Mouse (Mus musculus): ENCODE data around the gene Fam161b.

The Fam161b gene

DNA sequence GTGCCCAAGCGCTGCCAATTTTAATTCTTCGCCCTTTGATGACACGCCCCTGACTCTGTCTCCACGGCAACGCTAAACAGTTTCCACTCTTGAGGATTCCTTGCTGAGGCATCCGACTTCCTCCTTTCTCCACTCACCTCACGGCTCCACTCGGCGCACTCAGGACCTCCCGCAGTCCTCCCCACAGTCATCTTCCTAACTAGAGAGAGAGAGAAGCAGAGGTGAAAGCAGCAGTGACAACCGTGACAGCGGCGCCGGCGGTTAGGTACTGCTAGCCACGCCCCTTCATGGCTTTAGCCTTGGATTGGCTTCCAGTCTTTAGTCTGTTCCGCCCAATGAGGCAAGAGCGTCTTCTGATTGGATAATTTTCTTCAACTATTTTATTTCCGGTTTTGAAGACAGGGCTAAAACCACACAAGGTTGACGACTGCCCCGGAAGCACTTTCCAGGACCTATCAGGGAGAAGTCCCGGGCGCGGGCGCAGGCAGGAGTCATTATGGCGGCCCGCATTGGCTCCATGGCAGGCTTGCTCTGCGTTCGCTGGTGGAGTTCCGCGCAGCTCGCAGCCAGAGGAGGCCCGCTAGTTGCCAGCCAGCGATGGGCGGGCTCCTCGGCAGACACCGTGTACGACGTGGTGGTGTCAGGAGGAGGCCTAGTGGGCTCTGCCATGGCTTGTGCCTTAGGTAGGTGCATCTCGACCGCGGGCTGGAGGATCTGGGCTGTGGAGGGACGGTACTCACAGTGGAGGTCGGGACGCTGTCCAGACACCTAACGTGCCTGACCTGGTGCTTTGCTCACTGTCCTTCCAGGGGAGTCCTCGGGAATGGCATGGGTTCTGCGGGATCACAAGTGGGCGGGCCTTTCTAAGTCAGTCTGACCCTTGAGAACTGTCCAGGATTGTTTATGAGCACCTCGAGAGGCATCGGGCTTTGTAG lies at the start of gene Fam161b, which contains the start of gene Coq6:
Fam161b (minus strand) TSS at position 279 of the 935 bp plus-strand sequence.
Coq6 (plus strand) TSS at position 103 of the 935 bp plus-strand sequence.
- peak; percentile 96 to 97 for DNase-seq

DNA sequence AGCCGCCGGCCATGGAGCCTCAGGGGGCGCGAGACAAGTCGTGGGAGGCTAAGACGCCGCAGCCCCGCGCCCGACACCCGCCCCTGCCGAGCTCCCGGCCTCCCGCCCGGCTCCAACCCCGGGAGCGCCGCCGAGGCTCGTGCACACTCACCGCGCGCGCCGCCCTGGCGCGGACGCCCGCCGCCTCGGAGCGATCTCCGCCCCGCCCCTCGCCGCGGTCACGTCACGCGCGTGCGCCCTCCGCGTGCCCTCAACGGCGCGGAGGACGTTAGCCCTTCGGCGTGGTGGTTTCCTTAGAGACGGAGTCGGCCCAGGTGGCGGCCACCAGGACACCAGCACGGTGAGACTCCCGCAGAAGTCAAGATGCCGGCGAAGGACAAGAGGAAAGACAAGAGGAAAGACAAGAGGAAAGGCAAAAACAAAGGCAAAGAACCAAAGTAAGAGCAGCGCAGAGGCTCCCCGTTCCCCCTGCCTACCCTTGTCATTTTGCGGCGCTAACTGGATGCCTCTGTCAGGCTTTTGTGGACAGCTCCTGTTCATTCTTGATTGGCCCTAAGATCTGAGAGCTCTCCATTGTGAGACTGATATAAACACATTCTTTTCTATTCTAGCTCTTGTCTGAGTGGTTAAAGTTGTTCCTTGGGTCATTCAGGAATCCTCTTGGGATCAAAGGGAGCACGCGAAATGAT lies 47.3 kb upstream of the Fam161b start, which contains the start of the genes Entpd5 and Bbof1:
Entpd5 (minus strand) TSS at position 211 of the 689 bp plus-strand sequence.
Bbof1 (plus strand) TSS at position 253 of the 689 bp plus-strand sequence.
- peak; percentile 87 to 92 for DNase-seq

DNA sequence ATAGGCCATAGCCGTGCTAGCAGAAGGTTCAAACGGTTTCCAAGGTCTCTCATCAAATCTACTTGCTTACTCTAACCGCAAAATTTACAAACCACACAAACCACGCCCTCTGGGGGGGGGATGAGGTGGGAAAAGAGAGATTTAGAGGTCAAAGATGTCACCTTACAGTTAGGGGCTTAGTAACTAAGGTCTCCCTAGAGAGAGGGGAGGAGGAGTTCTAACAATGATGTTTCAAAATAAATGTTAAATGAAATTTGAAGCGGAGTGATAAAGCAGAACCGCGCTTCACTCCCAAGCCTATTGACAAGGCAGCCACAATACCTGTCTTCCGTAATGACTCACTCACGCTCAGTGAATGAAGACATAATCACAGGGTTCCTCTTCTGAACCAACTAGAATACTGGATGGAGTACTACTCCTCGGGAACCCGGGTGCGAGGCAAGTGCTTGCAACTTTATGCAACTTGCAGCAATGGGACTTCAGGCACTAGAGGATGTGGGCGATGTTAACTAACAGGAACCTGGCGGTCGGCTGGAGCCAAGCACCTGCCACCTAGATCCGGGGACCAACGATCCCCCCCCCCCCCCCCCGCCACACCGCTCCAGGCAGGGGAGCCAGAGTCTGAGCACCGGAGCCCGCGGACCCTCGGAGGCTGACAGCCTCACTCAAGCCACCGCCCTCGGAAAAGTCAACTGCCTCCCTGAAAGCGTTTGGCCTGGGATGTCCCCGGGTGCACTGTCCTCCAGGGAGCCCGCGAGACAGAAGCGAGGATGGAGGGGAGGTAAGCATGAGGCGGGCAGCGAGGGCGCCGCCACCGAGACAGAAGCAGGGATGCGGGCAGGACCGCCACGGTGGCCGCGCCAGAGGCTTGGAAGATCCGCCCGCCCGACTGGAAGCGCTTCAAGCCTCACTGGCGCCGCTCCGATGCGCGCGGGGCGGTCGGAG lies 46.5 kb upstream of the Fam161b start:
- peak; percentile 30 to 58 for DNase-seq

DNA sequence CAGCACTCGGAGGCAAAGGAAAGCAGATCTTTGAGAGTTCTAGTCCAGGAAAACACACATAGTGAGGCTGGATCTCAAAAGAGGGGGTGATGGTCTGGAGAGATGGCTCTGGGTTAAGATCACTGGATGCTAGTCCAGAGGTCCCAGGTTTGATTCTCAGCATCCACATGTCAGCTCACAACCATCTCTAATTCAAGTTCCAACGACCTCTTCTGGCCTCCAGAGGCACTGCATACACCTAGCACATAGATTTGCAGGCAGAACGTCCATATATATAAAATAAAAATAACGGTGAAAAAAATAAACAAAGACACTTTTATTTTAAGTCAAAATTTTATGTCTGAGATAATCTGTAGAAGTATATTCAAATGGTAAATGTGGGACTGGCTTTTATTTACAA lies 45.6 kb upstream of the Fam161b start:
- DNase-seq = no peak

DNA sequence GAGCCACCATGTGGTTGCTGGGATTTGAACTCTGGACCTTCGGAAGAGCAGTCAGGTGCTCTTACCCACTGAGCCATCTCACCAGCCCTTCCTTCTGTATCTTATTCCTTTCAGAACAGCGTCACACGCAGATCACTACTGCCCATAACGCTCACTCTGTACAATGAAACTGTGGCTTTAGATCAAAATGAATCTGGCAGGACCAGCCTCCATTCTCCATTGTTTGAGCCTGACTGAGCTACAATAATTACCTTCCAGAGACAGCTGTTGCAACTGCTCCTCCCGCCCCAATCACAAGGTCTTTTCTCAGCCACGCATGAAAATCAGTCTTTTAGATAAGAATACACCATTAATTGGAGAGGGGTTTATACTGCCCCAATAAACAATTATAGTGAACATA lies 42.9 kb upstream of the Fam161b start:
- no peak for DNase-seq

DNA sequence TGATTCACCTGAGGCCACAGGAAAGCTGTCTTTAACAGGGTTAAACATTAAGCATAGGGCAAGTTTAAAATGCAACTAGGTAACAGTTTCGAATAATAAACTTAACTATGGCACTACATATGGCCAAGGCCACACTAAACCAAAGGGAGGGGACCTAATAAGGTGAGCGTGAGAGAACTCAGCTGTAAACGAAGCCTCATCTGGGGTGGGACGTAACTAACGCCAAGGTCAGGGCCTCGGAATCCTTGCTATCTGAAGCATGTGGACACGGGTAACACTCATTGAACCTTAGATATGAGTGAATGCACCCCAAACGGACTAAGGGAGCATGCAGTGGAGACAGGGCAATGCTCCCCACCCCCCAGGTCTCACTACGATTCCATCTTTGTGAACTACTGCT lies 41.3 kb upstream of the Fam161b start:
- no peak for DNase-seq

DNA sequence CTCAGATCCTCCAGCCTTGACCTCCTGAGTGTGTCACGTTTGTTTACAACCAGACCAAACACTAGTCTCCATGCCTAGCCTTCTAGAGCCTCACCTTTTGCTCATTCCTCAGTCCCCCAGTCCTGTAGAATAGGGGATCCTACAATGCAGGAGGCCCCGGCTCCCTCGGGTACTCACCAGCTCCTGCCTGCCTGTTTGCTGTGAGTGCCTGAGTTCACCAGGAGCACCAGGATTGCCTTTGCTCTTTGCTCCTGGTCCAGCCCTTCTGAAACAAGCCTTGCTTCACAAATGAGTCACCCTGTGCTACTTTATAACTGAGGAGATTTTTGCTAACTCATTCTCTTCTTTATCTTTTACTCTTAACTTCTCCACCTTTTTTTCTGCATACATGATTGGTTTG lies 39.0 kb upstream of the Fam161b start:
- no peak for DNase-seq

DNA sequence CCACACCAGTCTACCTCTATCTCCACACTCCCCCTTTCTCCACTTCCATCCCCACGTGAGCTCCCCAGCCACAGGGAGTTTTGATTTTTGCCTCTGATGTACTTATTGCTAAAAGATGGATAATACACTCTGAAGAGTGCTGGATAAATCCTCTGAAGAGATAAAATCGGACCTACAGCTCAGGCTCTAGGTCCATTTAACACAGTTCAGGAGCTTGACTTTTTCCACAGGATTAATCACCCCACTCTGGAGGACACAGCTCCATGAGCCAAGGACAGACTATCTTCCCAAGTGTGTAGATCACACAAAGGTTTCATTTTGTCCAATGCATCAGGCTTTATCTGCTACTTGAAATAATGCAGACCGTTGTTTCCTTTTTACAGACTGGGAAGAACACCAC lies 38.4 kb upstream of the Fam161b start:
- DNase-seq = no peak

DNA sequence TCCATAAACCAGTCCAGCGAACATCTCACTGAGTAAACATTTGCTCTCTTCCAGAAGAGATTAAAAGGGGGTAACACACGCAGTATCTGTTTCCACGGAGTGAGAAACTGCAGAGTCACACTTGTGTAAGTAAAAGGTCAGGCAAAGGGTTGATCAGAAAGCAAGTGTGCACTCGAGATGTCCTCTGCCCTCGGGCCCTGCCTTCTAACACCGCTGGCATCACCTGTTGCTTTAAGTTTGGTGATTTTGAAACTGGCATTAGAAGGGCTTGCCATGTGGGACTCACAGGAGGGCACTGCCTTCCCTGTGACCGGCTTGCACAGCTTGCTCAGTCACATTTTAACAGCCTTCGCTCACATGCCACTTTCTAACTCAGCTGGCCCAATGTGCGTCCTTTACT lies 38.0 kb upstream of the Fam161b start:
- peak; percentile 17 to 57 for DNase-seq

DNA sequence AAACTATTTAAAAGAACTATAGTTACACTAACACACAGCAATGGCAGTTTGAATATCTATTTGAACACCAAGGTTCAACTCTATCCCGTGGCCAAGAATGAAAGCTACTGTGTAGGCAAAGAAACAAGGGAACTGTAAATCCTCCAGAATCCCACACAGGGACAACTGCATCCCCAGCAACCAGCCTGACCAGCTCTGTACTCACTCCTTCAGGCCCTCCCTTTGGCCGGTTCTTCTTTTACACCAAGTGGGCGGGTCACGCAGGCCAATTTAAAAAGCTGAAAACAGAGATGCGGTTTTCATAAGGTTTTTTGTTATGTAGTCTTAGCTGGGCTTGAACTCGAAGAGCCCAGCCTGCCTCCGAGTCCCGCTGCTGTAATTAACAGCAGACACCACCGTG lies 37.5 kb upstream of the Fam161b start:
- peak in 1 of 2 experiments; percentile 35 for DNase-seq

DNA sequence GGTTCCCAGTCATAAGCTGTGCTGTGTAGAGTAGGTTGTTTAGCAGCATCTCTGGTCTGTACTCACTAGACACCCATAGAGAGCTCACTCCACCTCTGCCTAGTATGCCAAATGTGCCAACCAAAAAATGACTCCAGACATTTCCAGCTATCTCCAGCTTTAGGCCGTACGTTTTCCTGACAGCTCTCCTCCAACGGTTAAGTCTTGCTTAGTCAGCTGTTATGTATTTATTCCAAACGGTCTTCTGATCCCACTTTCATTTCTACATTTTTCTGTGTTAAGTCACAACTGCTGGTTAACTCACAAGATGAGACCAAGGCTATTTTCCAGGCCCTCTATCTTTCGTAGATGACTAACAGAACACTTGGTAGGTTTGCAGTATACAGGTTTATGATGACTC lies 37.0 kb upstream of the Fam161b start:
- no peak for DNase-seq

DNA sequence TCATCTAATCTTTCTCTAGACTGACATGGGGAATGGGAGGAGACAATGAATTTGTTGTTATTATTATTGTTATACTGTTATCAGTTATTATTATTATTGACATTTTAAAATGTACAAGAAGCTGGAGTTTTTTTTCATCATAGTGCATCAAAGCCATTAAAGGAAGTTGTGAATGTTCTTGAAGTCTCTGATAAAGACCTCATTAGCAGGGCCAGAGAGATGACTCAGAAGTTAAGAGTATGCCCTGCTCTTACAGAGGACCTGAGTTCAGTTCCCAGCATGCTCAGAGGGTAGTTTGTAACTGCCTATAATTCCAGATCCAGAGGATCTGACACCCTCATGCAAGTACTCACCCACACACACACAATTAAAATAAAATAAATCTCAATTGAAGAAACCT lies 36.1 kb upstream of the Fam161b start:
- no peak for DNase-seq

DNA sequence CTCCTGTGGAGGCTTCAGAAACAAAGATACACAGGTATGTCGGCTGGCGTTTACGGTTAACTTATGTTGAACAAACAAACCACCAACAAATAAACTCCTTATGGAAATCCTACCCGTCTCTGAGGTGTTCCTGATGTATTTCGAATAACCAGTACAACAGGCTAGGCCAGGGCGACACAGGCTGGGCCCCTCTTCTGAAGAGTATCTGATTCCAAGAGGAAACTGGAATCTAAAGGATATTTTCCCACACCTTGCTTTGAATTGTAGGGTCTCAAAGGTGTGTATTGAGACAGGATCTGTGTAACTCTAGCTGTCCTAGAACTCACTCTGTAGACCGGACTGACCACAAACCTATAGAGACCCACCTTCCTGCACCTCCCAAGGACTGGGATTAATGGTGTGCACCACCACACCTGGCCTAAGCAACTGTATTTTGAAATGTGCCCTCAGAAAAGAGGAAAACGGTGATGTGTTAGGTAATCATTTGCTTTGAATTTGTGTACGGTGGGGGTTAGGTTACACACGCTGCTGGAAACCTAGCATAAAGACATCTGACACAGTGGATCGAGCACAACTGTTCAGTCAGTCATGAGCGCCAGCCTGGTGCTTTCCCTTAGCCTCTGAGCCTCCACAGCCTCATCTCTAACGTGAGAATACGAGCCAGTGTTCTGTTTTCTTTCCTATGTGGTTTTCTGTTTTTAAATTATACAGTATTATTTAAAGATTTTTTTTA lies 35.5 kb upstream of the Fam161b start:
- DNase-seq = no peak

DNA sequence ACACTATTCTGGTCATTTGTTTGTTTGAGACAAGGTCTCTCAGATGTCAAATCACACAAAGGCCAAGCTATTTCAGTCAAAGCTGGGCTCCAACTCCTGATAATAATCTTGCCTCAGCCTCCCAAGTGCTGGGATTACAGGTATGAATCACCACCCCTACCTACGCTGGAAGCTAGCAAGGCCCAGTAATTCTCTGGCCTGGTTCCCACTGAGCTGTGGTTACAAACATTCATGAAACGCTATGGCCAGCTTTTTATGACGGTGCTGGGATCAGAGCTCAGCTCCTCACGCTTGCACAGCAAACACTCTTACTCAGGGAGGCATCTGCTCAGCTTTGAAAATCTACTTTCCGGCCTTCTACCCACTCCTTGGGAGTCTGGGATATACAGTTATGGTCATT lies 32.2 kb upstream of the Fam161b start:
- no peak for DNase-seq

DNA sequence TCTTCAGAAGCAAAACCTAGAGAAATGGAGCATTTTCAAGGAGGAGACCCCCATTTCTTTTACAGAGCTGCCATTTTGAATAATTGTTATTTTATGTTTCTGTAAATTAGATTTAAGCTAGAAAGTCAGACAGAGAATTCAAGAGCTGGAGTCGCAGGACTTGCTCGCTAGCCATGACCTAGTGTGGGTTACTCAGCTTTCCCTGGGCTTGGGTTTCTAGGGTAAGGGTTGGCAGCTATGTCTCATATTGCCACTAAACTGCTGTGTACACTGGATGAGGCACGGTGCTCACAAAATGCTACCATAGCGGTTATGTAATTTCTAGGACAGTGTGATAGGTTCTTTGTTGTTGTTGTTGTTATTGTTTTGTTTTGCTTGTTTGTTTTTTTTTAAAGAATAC lies 31.0 kb upstream of the Fam161b start:
- DNase-seq = no peak

DNA sequence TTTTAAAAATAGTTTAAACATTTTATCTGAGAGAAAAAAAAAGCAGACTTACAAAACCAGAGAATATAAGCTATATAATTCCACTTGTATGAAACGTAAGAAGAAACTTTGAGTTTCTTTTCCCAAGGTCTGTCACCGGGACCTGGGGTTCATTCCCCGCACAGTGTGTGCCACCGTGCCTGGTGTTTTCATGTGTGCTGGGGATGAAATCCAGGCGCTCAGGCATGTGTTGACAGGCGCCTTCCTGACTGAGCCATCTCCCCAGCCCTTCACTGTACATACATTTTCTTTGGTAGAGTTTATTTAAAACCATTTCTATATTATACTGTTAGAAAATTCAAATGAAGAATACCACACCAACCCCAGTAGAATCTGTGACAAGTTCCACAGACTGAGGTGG lies 28.7 kb upstream of the Fam161b start:
- no peak for DNase-seq

DNA sequence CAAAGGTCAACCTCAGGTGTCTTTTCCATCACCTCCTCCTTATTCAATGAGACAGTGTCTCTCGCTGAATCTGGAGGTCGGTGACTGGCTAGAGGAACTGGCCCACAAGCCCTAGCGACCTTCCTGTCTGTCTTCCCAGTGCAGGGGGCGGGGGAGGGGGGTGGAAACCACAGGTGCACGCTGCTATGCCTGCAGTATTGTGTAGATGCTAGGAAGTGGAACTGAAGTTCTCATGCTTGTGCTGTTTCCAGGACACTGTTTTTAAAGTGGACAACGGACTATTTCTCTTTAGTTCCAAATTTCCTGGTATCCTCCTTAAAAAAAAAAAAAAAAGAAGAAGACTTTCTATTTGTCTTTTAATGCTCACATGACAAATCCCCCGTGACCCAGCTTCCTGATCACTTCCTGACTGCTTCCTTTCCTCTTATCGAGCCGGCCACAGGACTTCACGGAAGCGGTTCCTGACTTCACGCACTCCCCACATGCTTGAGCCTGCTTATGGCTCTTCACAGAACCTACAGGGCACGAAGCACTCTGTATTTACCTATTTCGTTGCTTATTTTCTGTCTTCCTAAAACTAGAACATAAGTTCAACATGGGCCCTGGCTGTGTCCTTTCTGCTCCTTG lies 27.3 kb upstream of the Fam161b start:
- no peak for DNase-seq

DNA sequence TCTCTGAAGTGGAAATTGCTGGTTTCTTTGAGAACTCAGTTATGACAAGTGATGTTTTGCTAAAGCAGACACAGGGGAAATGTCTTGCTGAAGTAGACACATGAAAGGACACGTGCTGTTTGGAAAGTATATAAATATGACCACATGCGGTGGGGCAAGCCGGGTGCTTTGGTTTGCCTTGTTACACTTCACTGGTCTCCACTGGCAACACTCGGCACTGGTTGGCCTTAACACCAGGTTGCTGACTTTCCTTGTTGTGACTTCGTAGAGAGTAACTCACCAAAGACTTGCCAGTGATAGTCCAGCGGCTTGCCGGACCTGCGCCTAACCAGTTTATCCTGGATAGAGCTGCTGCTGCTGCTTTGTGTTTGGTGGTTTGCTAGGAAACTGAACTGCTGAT lies 26.5 kb upstream of the Fam161b start:
- peak; percentile 36 to 62 for DNase-seq

DNA sequence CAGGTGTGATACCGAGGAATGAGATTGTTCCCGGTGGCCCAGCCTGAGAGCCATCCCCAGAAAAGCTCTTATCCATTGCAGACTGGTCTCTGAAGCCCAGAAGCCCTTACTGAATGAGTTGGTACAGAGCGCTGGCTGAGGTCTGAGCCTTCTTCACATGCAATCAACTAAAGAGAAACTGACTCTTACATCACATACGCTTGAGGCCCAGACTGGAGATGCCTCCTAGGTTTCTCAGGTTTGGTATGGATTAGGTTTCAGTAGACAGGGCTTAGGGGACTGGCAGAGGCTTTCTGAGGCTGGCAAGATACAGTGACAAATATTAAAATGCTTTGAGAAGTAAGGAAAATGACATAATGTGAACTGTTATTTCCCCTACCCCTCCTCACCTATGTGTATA lies 23.8 kb upstream of the Fam161b start:
- no peak for DNase-seq

DNA sequence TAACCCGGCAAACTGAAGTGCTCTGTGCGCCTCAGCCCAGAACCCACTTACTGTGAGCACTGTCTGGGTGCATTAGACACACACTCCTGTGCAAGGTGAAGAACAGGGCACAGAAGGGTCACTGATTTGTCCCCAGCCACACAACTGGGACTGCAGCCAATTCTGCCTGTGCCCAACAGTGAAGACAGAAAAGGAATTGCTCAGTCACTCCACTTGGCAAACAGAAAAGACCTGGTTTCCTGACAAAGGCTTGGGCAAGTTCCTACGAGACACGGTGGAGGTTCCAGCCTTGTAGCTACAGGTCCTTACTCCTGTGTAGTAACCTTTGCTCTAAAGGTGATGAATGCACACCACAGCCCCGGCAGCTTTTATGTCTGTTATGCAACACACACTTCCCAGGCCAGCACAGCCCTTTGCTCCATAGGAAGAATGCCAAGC lies 23.0 kb upstream of the Fam161b start:
- DNase-seq = peak; percentile 65 to 84

DNA sequence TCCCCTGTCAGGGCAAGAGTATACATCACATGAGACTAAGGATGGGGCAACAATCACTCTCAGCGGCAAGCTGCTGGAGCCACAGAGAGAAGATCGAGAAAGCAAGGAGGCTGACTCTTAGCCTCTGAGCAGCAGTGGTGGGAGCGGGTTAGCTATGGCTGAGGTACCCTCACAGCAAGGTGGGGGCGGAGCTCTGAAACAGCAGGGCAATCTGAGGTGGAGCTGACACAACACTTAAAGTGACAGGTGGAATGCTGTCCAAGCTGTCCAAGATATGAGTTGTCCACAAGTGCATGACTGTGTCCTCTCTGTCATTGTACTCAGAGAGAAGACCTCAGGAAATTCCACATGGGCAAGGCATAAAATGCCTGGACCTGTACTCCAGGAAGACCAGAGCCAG lies 20.7 kb upstream of the Fam161b start:
- DNase-seq = no peak

All from lung, adult 18-20 months (tissue).